Mouse (Mus musculus): ENCODE data around the gene Smarca2. TPM values are rescaled to one million over a fixed set of nuclear protein-coding genes. Genes with fewer than 3 reads are reported as not detected.

Smarca2 gene
- polyA plus RNA-seq, 1 experiment, result 2.1 TPM

- no peak overlapping the region for H3K4me3 ChIP-seq (ENCODE audit: insufficient read depth, poor library complexity, severe bottlenecking)
- TF ChIP-seq CTCF (IDR thresholded peaks at IDR 0.05; ENCODE audit: control insufficient read depth, insufficient read depth, insufficient read length), result no peak
- no peak for TF ChIP-seq MAX (IDR thresholded peaks at IDR 0.05)
- TF ChIP-seq CEBPB (IDR thresholded peaks at IDR 0.05; ENCODE audit: low read depth), result no peak
- no peak for TF ChIP-seq MYOD1 (IDR thresholded peaks at IDR 0.05; ENCODE audit: control insufficient read depth, insufficient read length, low read depth)
- TF ChIP-seq USF1 (IDR thresholded peaks at IDR 0.05; ENCODE audit: low read depth), result no peak
- TF ChIP-seq MYOG (IDR thresholded peaks at IDR 0.05; ENCODE audit: control insufficient read depth, extremely low read depth, insufficient read length), result no peak
- no peak for TF ChIP-seq FOSL1 (IDR thresholded peaks at IDR 0.05; ENCODE audit: insufficient read depth, low read length, poor library complexity, severe bottlenecking)
- no peak overlapping the region for H3ac ChIP-seq (ENCODE audit: control insufficient read depth, insufficient read length, low read depth)
- no peaks in the 10 kb centered on the region for H3K36me3 ChIP-seq (ENCODE audit: control insufficient read depth, insufficient read depth)
- H3K27me3 ChIP-seq (ENCODE audit: control insufficient read depth, insufficient read depth, insufficient read length), result no peaks in the 10 kb centered on the region
- H3K79me2 ChIP-seq (ENCODE audit: control insufficient read depth, insufficient read depth), result no peaks in the 10 kb centered on the region
- H3K79me3 ChIP-seq (ENCODE audit: low read depth), result no peaks in the 10 kb centered on the region
These were observed 74.8 kb downstream of the Smarca2 start for GRCm38 (mm10) chr19:26679674-26680073.

- H3K36me3 ChIP-seq (ENCODE audit: control insufficient read depth, insufficient read depth), result no peaks in the 10 kb centered on the region
- H3K27me3 ChIP-seq (ENCODE audit: control insufficient read depth, insufficient read depth, insufficient read length), result no peaks in the 10 kb centered on the region
- H3K79me3 ChIP-seq (ENCODE audit: low read depth), result no peaks in the 10 kb centered on the region
- TF ChIP-seq MYOD1 (IDR thresholded peaks at IDR 0.05; ENCODE audit: control insufficient read depth, insufficient read length, low read depth) (no peak), FOSL1 (IDR thresholded peaks at IDR 0.05; ENCODE audit: insufficient read depth, low read length, poor library complexity, severe bottlenecking) (no peak), MAX (IDR thresholded peaks at IDR 0.05) (no peak), CTCF (IDR thresholded peaks at IDR 0.05; ENCODE audit: control insufficient read depth, insufficient read depth, insufficient read length) (no peak), CEBPB (IDR thresholded peaks at IDR 0.05; ENCODE audit: low read depth) (no peak), MYOG (IDR thresholded peaks at IDR 0.05; ENCODE audit: control insufficient read depth, extremely low read depth, insufficient read length) (no peak), USF1 (IDR thresholded peaks at IDR 0.05; ENCODE audit: low read depth) (no peak)
- no peaks in the 10 kb centered on the region for H3K79me2 ChIP-seq (ENCODE audit: control insufficient read depth, insufficient read depth)
- no peak overlapping the region for H3K4me3 ChIP-seq (ENCODE audit: insufficient read depth, poor library complexity, severe bottlenecking)
- no peak overlapping the region for H3ac ChIP-seq (ENCODE audit: control insufficient read depth, insufficient read length, low read depth)
These were observed 76.7 kb downstream of the Smarca2 start for GRCm38 (mm10) chr19:26681549-26681948.

- Histone ChIP-seq H3K79me2 (ENCODE audit: control insufficient read depth, insufficient read depth) (no peaks in the 10 kb centered on the region), H3K4me3 (ENCODE audit: insufficient read depth, poor library complexity, severe bottlenecking) (no peak overlapping the region), H3K27me3 (ENCODE audit: control insufficient read depth, insufficient read depth, insufficient read length) (no peaks in the 10 kb centered on the region), H3K79me3 (ENCODE audit: low read depth) (no peaks in the 10 kb centered on the region), H3K36me3 (ENCODE audit: control insufficient read depth, insufficient read depth) (no peaks in the 10 kb centered on the region), H3ac (ENCODE audit: control insufficient read depth, insufficient read length, low read depth) (no peak overlapping the region)
- TF ChIP-seq MYOD1 (IDR thresholded peaks at IDR 0.05; ENCODE audit: control insufficient read depth, insufficient read length, low read depth) (no peak), CTCF (IDR thresholded peaks at IDR 0.05; ENCODE audit: control insufficient read depth, insufficient read depth, insufficient read length) (no peak), MAX (IDR thresholded peaks at IDR 0.05) (no peak), MYOG (IDR thresholded peaks at IDR 0.05; ENCODE audit: control insufficient read depth, extremely low read depth, insufficient read length) (no peak), CEBPB (IDR thresholded peaks at IDR 0.05; ENCODE audit: low read depth) (no peak)
These were observed 77.3 kb downstream of the Smarca2 start for GRCm38 (mm10) chr19:26682130-26682529.

GRCm38 (mm10) chr19:26682731-26683130, 77.9 kb downstream of the Smarca2 start:
- TF ChIP-seq MYOD1 (IDR thresholded peaks at IDR 0.05; ENCODE audit: control insufficient read depth, insufficient read length, low read depth), result no peak
- no peak for TF ChIP-seq CEBPB (IDR thresholded peaks at IDR 0.05; ENCODE audit: low read depth)
- no peak for TF ChIP-seq MYOG (IDR thresholded peaks at IDR 0.05; ENCODE audit: control insufficient read depth, extremely low read depth, insufficient read length)
- no peak for TF ChIP-seq MAX (IDR thresholded peaks at IDR 0.05)
- TF ChIP-seq USF1 (IDR thresholded peaks at IDR 0.05; ENCODE audit: low read depth), result no peak
- TF ChIP-seq FOSL1 (IDR thresholded peaks at IDR 0.05; ENCODE audit: insufficient read depth, low read length, poor library complexity, severe bottlenecking), result no peak
- TF ChIP-seq CTCF (IDR thresholded peaks at IDR 0.05; ENCODE audit: control insufficient read depth, insufficient read depth, insufficient read length), result no peak
- Histone ChIP-seq H3K4me3 (ENCODE audit: insufficient read depth, poor library complexity, severe bottlenecking) (no peak overlapping the region), H3K36me3 (ENCODE audit: control insufficient read depth, insufficient read depth) (no peaks in the 10 kb centered on the region), H3ac (ENCODE audit: control insufficient read depth, insufficient read length, low read depth) (no peak overlapping the region), H3K27me3 (ENCODE audit: control insufficient read depth, insufficient read depth, insufficient read length) (no peaks in the 10 kb centered on the region), H3K79me3 (ENCODE audit: low read depth) (no peaks in the 10 kb centered on the region), H3K79me2 (ENCODE audit: control insufficient read depth, insufficient read depth) (no peaks in the 10 kb centered on the region)

GRCm38 (mm10) chr19:26683731-26684130, 78.9 kb downstream of the Smarca2 start:
- Histone ChIP-seq H3K36me3 (ENCODE audit: control insufficient read depth, insufficient read depth) (no peaks in the 10 kb centered on the region), H3K27me3 (ENCODE audit: control insufficient read depth, insufficient read depth, insufficient read length) (no peaks in the 10 kb centered on the region), H3ac (ENCODE audit: control insufficient read depth, insufficient read length, low read depth) (no peak overlapping the region), H3K79me3 (ENCODE audit: low read depth) (no peaks in the 10 kb centered on the region), H3K79me2 (ENCODE audit: control insufficient read depth, insufficient read depth) (no peaks in the 10 kb centered on the region), H3K4me3 (ENCODE audit: insufficient read depth, poor library complexity, severe bottlenecking) (no peak overlapping the region)
- TF ChIP-seq MYOD1 (IDR thresholded peaks at IDR 0.05; ENCODE audit: control insufficient read depth, insufficient read length, low read depth), result no peak
- no peak for TF ChIP-seq CEBPB (IDR thresholded peaks at IDR 0.05; ENCODE audit: low read depth)
- no peak for TF ChIP-seq CTCF (IDR thresholded peaks at IDR 0.05; ENCODE audit: control insufficient read depth, insufficient read depth, insufficient read length)
- TF ChIP-seq USF1 (IDR thresholded peaks at IDR 0.05; ENCODE audit: low read depth), result no peak
- TF ChIP-seq FOSL1 (IDR thresholded peaks at IDR 0.05; ENCODE audit: insufficient read depth, low read length, poor library complexity, severe bottlenecking), result no peak
- no peak for TF ChIP-seq MYOG (IDR thresholded peaks at IDR 0.05; ENCODE audit: control insufficient read depth, extremely low read depth, insufficient read length)
- no peak for TF ChIP-seq MAX (IDR thresholded peaks at IDR 0.05)

- H3K36me3 ChIP-seq (ENCODE audit: control insufficient read depth, insufficient read depth), result no peaks in the 10 kb centered on the region
- no peak overlapping the region for H3ac ChIP-seq (ENCODE audit: control insufficient read depth, insufficient read length, low read depth)
These were observed 85.7 kb downstream of the Smarca2 start for GRCm38 (mm10) chr19:26690516-26690915.

More at GRCm38 (mm10) chr19:26690516-26690915, 85.7 kb downstream of the Smarca2 start:
- H3K4me3 ChIP-seq (ENCODE audit: insufficient read depth, poor library complexity, severe bottlenecking), result no peak overlapping the region
- no peaks in the 10 kb centered on the region for H3K27me3 ChIP-seq (ENCODE audit: control insufficient read depth, insufficient read depth, insufficient read length)
- TF ChIP-seq CEBPB (IDR thresholded peaks at IDR 0.05; ENCODE audit: low read depth) (no peak), USF1 (IDR thresholded peaks at IDR 0.05; ENCODE audit: low read depth) (no peak), MAX (IDR thresholded peaks at IDR 0.05) (no peak), CTCF (IDR thresholded peaks at IDR 0.05; ENCODE audit: control insufficient read depth, insufficient read depth, insufficient read length) (no peak), FOSL1 (IDR thresholded peaks at IDR 0.05; ENCODE audit: insufficient read depth, low read length, poor library complexity, severe bottlenecking) (no peak), MYOG (IDR thresholded peaks at IDR 0.05; ENCODE audit: control insufficient read depth, extremely low read depth, insufficient read length) (no peak), MYOD1 (IDR thresholded peaks at IDR 0.05; ENCODE audit: control insufficient read depth, insufficient read length, low read depth) (no peak)
- no peaks in the 10 kb centered on the region for H3K79me3 ChIP-seq (ENCODE audit: low read depth)
- H3K79me2 ChIP-seq (ENCODE audit: control insufficient read depth, insufficient read depth), result no peaks in the 10 kb centered on the region
